Mouse (Mus musculus) activated CD4-positive, CD25-positive, alpha-beta regulatory T cell, adult 4 months (primary cell): ENCODE data around the gene Csnk1e. TPM values are rescaled to one million over a fixed set of nuclear protein-coding genes. Genes with fewer than 3 reads are reported as not detected.
"Not testable (repeated sequence)": the region's sequence is repeated elsewhere in the genome, so short reads cannot be mapped to it uniquely, and the experiment has no call there.

Experiments used
- ATAC-seq: one replicate; pipeline ENCODE4 v1.8.0; 2017
- polyA plus RNA-seq, 2 experiments: library from polyadenylated mRNA; unstranded; fragments of 100-300 nt; shearing (Covaris generic); gene quantifications; one replicate each; pipeline ENCODE4 v1.2.1; 2017

Gene Csnk1e
- polyA plus RNA-seq = 1 to 10 TPM; 5.5 to 5.6 TPM

GRCm38 (mm10) chr15:79455106-79455810 is at the start of gene Csnk1e:
Gene Csnk1e (minus strand): TSS chr15:79455566.
- no peak for ATAC-seq

GRCm38 (mm10) chr15:79504707-79505452 is 49.5 kb upstream of the Csnk1e start, which contains the start of gene Kcnj4:
Gene Kcnj4 (minus strand): TSS chr15:79505241.
- ATAC-seq = no peak

DNA sequence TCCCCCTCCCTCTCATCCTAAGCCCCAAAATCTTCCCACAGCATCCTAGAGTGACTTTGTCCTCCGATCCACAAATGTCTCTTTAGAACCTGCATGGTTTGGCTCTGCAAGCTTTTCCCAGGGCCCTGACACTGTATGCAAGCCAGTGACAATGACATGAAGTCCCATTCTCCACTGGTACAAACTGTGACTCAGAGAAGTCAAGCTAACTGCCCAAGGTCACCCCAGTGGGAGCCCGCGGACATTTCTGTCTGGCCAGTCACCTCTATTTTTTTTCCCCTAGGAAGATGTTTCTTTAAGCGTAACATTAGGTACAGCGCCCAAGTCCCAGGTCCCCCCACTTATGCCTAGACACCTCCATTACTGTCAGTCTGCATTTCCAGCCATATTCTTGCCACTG is 48.1 kb upstream of the Csnk1e start:
- no peak for ATAC-seq

- no peak for ATAC-seq
These were observed 47.5 kb upstream of the Csnk1e start for GRCm38 (mm10) chr15:79502891-79503341.

DNA sequence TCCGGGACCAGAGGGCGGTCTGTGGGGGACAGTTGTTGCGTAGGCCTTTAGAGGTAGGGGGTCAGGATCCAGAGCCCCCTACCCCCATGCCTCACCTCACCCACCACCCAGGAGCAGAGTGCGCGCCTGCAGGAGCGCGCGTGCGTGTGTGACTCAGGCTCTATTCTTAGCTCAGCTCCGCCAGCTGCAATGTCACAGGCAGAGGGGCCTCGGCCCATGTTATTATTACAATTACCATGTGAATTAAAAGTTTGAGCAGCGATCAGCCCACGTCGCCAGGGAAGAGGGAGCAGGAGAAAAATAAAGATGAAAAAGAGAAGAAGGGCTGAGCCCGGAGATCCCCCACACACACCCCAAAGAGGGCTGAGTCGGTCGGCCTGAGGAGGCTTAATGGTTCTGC is 44.7 kb upstream of the Csnk1e start:
- ATAC-seq = no peak

- ATAC-seq = no peak
These were observed 38.2 kb upstream of the Csnk1e start for GRCm38 (mm10) chr15:79493527-79493926.

DNA sequence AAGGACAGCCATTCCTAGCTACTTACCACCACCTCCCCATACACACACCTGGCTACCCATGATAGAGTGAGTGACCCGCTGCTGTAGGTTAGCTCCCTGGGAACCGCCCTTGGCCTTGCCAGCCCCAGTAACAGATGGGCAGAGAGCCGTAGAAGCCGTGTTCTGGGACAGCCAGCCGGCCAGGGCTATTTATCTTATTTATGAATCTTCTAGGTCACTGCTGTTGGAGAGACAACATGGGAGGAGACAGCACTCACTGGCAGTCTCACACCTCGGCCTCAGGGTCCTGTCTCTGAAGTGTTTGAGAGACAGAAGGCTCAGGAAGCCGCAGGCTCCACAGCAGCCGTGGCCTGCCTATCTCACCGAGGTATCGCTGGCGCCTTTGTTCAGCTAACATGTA is 34.1 kb upstream of the Csnk1e start:
- no peak for ATAC-seq

DNA sequence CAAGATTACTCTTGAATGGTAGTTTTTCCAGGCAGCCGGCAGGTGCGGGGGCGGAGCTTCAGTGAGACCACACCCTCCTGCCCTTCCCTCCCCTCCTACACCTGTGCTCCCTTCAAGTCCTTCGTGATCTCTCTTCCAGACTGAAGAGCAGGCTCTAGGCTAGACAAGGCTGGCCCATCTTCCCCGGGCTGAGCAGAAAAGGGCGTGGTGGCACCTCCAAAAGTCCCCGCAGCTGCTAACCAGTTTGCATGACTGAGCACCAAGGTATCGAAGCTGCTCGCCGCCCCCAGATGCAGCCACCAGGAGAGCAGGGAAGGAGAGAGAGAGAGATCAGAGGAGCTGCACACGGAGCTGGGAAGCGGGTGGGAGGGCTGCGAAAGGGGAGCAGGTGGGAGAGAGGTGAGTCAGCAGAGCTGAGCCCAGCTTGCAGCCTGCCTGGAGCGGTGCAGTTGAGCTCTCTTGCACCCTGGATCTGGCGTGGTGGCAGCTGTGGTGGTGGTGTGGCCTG is 25.9 kb upstream of the Csnk1e start:
- ATAC-seq = no peak

DNA sequence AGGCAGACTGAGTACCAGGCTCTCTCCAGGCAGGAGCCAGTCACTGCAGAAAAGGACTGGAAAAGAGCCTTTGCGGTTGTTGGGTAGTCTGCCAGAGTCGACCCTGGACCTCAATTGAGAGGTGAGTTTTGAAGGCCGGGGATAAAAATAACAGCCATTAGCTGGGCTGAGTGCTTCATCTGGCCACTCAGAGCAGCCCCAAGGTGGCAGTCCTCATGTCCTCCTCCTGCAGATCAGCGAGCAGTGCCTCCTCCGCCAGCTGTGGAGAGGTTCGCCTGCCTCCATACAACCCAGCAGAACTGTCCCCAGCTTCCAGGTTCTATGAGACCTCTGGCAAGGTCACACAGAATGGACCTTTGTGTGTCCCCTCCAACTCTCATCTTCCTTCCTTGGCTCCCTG is 21.9 kb upstream of the Csnk1e start:
- no peak for ATAC-seq

DNA sequence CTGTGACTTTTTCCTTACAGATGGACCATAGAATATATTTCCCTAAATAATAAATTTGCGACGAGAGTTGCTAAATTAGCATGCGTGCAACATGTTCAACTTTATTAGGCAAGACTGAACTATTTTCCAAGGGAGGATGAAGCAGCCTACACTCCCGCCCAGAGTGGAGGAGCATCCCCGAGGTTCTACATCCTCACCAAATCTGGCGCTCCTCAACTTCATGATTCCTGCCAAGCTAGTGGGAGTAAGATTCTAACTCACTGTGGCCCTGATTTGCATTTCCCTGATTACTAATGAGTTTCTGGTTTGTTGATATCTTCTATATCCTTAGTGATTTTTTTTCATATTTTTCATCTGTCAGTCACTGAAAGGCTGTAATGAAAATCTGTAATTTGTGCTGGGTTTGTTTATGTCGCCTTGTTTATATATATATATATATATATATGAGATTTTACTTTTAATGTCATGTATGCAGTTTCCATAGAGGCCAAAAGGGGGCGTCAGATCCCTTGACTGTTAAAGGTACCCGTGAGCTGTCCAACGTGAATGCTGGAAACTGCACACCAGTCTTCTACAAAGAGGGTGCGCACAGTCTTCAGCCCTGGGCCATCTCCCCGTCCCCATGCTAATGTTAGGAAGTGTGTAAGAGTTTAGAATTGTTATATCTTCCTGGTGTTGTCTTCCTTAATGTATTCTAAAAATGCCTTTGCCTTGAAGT is 18.4 kb upstream of the Csnk1e start:
- no peak for ATAC-seq

DNA sequence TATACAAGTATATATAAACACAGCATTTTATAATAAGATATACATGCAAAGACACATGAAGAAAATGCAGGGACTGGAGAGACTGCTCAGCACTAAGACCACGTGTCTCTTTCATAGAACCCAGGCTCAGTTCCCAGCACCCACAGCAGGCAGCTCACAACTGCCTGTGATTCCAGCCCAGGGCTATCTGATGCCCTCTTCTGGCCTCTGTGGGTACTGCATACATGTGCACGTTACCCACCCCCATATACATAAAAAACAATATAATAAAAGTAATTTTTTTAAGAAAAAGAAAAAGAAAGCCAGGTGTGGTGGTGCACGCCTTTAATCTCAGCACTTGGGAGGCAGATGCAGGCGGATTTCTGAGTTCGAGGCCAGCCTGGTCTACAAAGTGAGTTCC is 17.7 kb upstream of the Csnk1e start:
- no peak for ATAC-seq

DNA sequence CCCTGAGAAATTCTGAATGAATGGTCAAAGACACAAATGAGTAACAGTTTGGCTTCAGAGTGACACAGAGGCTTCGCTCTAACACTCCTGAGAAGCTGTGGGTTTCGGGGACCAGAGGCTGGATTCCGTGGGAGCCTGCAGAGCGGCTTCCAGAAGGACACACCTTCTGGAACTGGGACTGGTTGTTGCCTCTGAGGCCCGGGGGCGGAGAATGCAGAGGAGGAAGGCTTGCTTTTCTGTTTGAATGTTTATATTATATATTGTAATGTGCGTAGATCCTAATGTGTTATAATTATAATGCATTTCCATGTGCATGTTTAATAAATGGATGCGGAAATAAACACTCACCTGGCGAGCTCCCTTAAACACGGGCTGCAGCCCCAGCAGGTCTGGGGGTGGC is 15.7 kb upstream of the Csnk1e start:
- ATAC-seq = no peak

DNA sequence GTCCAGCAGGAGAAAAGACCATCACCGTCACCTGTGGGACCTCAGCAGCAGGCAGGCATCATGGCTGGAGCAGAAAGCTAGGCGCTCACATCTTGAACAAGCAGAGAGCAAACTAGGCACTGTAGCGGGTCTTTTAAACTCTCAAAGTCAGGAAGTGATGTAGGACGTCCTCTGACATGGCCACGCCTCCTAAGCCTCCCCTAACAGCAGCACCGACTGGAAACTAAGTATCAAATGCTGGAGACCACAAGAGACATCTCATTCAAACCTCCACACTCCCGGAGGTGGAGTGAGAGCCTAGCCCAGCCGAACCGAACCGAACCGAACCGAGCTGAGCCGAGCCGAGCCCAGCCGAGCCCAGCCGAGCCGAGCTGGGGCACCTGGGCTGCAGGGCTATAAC is 15.2 kb upstream of the Csnk1e start:
- ATAC-seq = no peak

DNA sequence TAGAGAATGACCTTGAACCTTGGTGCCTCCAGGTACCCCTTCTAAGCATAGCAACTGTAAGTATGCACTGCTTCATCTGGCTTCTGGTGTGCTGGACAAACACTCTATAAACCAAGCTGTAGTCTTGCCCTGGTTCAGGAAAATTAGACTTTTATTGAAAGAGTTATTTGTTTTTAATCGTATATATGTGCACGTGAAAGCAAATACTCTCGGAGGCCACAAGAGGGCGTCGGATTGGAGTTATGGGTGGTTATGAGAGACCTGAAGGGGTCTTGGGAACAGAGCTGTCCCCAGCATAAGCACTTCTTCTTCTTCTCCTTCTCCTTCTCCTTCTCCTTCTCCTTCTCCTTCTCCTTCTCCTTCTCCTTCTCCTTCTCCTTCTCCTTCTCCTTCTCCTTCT is 14.2 kb upstream of the Csnk1e start:
- ATAC-seq = no peak

GRCm38 (mm10) chr15:79466601-79467286 is 11.4 kb upstream of the Csnk1e start:
- no peak for ATAC-seq

DNA sequence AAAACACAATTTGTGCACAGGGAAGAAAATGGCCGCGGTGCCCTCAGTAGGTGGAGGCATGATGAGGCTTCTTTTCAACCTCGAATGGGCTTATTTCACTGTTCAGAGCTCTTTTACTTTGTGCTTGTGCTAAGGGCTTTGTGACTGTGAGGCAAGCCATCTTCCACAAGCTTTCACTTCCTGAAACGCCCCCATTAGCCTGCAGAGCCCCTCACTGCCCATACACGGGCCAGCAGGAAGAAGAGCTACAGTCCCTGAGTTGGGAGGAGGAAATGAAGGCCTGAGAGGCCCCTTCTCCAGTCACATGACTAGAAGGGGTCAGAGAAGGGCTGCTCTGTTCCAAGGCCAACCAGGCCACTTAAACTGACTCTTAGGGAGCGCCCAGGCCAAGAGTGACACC is 1.2 kb upstream of the Csnk1e start:
- ATAC-seq = no peak

DNA sequence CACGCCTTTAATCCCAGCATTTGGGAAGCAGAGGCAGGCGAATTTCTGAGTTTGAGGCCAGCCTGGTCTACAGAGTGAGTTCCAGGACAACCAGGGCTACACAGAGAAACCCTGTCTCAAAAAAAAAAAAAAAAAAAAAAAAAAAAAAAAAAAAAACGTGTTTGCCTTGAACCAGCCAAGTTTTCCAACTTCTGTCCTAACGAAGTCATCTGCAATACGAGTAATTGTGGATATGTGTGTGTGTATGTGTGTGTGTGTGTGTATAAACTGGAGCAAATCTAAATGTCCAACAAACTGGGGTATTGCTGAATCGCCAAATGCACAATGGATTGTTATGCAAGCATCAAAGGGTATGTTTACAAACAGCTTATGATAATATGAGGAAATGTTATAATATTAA is 738 bp upstream of the Csnk1e start:
- not testable (repeated sequence) for ATAC-seq

DNA sequence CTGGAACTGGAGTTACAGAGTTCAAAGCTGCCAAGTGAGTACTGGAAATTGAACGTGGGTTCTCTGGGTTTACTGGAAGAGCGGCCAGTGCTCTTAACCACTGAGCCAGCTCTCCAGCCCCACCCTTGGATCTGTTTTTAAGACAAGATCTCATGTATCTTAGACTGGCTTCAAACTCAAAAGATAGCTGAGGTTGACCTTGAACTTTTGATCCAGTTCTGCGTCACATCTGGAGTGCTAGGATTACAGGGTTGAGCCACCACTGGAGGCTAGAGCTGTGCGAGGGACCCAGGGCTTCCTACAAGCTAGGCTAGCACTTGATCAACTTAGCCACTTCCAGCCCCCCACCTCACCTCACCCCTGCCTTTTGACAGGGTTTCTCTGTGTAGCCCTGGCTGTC is 1.5 kb downstream of the Csnk1e start:
- ATAC-seq = no peak

GRCm38 (mm10) chr15:79448041-79448440 is 7.3 kb downstream of the Csnk1e start:
- ATAC-seq = no peak

GRCm38 (mm10) chr15:79445786-79446654 is 9.3 kb downstream of the Csnk1e start:
- ATAC-seq = no peak

DNA sequence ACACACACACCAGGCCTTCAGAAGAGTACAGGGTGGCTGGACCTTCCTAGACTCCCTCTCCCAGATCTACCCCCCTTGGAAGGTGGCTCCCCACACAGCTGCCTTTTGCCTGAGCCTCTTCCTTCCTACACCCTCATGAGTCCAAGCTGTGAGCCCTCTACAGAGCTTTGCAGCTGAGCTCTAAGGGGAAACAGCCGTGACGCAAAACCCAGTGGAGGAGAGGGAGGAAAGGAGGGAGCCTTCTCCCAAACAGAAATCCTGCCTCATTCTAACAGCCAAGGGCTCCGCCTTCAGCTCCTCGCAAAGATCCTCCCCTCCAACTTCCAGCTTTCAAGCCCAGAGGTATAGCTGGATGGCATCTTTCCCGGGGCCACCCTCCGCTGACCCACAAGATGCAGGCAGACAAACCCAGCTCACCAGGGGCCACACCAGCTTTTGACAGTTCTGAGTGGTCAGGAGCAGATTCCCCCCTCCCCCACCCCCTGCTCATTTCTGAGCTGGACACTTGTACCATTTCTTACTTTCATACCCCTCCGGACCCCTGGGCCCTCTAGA is 11.4 kb downstream of the Csnk1e start:
- ATAC-seq = no peak
